ENCODE assay signal across 9 mouse cellular contexts in genomic region chr15:80288036-80288435, GRCm38 (mm10). TPM values are rescaled to one million over a fixed set of nuclear protein-coding genes. Genes with fewer than 3 reads are reported as not detected.
DNase-seq lines count a peak whose midpoint lies in the region; ATAC-seq and TF ChIP-seq lines count a peak whose summit lies in the region.
"Had no signal": no experiment of that assay in that cellular context is flagged by ENCODE, and none has a peak within 500 bp of the region (broad histone marks: within the 10 kb centered on the region; RNA-seq: fewer than 3 reads in every experiment).

No protein-coding gene starts in this region.

- 4% methylated on average over 23 of the region's 23 CpGs for WGBS in kidney, embryonic 16.5 days
- WGBS in cerebellum, adult 2 months = 3% methylated on average over 23 of the region's 23 CpGs
- under 1% methylated on average over 23 of the region's 23 CpGs for WGBS in forebrain, embryonic 12.5 days
- WGBS in liver, postnatal 0 days (ENCODE audit: insufficient replicate concordance) = 12% methylated on average over 23 of the region's 23 CpGs

- no peak for DNase-seq in kidney, adult 11 months
- peak; percentile 70 to 81 for DNase-seq in cerebellum, adult 2 months
- no peak for DNase-seq in liver, postnatal 0 days
- no peak for DNase-seq in spleen, postnatal 36 days (ENCODE audit: low spot score in 2 of 2)
- no peak for DNase-seq in ovary, postnatal 14 days (ENCODE audit: low spot score)

- TF ChIP-seq CTCF in cerebellum, adult 2 months (IDR thresholded peaks at IDR 0.05; ENCODE audit: borderline replicate concordance, insufficient read depth, low read depth, low read length) = no peak
- TF ChIP-seq CTCF in liver, postnatal 0 days (IDR thresholded peaks at IDR 0.05; ENCODE audit: low read depth) = no peak

- H3K36me3 ChIP-seq in kidney, embryonic 16.5 days (ENCODE audit: insufficient read depth, low read length) = no peaks in the 10 kb centered on the region
- no peaks in the 10 kb centered on the region for H3K36me3 ChIP-seq in forebrain, embryonic 12.5 days (replicated peaks)
- H3K36me3 ChIP-seq in liver, postnatal 0 days (replicated peaks; ENCODE audit: insufficient read depth, low read length) = no peaks in the 10 kb centered on the region

- no peak for TF ChIP-seq EP300 in liver, postnatal 0 days (IDR thresholded peaks at IDR 0.05; ENCODE audit: low read depth)

- no peak for TF ChIP-seq POLR2A in cerebellum, adult 2 months (IDR thresholded peaks at IDR 0.05; ENCODE audit: borderline replicate concordance, insufficient read depth, low read length)

- 0 out of 2 replicates have a peak, but pooled peaks cover 4% of the 10 kb centered on the region for H3K4me1 ChIP-seq in kidney, embryonic 16.5 days (ENCODE audit: insufficient read depth, low read length)
- H3K4me1 ChIP-seq in cerebellum, adult 2 months (ENCODE audit: control insufficient read depth, insufficient read depth, low read length) = peaks cover 25% of the 10 kb centered on the region
- H3K4me1 ChIP-seq in forebrain, embryonic 12.5 days = peaks cover 9% of the 10 kb centered on the region
- H3K4me1 ChIP-seq in liver, postnatal 0 days (ENCODE audit: insufficient read depth) = 0 out of 2 replicates have a peak, but pooled peaks cover 2% of the 10 kb centered on the region

- H3K4me2 ChIP-seq in kidney, embryonic 16.5 days (replicated peaks; ENCODE audit: low read depth, low read length) = peak overlapping the region; percentile 92
- H3K4me2 ChIP-seq in forebrain, embryonic 12.5 days = peak overlapping the region; percentile 89
- peak overlapping the region; percentile 18; the same call in 1 of the 2 replicates for H3K4me2 ChIP-seq in liver, postnatal 0 days (ENCODE audit: low read depth, low read length)

- H3K27me3 ChIP-seq in kidney, embryonic 16.5 days (ENCODE audit: insufficient read depth, low read length) = peaks cover 69% of the 10 kb centered on the region
- H3K27me3 ChIP-seq in cerebellum, adult 2 months (ENCODE audit: control insufficient read depth, insufficient read depth, low read length) = no peaks in the 10 kb centered on the region
- H3K27me3 ChIP-seq in forebrain, embryonic 12.5 days = peaks cover 85% of the 10 kb centered on the region
- H3K27me3 ChIP-seq in liver, postnatal 0 days (ENCODE audit: insufficient read depth, low read length) = peaks cover 58% of the 10 kb centered on the region

- no peaks in the 10 kb centered on the region for H3K9me3 ChIP-seq in kidney, embryonic 16.5 days (ENCODE audit: low read length)
- H3K9me3 ChIP-seq in forebrain, embryonic 12.5 days = no peaks in the 10 kb centered on the region
- H3K9me3 ChIP-seq in liver, postnatal 0 days (ENCODE audit: low read length) = no peaks in the 10 kb centered on the region

- H3K27ac ChIP-seq in kidney, embryonic 16.5 days (ENCODE audit: low read length) = no peak overlapping the region
- peak overlapping the region; percentile 85 for H3K27ac ChIP-seq in cerebellum, adult 2 months (ENCODE audit: insufficient read depth, low read length)
- H3K27ac ChIP-seq in forebrain, embryonic 12.5 days = no peak overlapping the region
- H3K27ac ChIP-seq in liver, postnatal 0 days (ENCODE audit: low read depth) = no peak overlapping the region

- peak overlapping the region; percentile 49 for H3K4me3 ChIP-seq in kidney, embryonic 16.5 days (ENCODE audit: low read length)
- H3K4me3 ChIP-seq in cerebellum, adult 2 months (replicated peaks; ENCODE audit: insufficient read depth, low read depth, low read length) = peak overlapping the region; percentile 79
- peak overlapping the region; percentile 51 for H3K4me3 ChIP-seq in forebrain, embryonic 12.5 days (replicated peaks)
- H3K4me3 ChIP-seq in liver, postnatal 0 days (ENCODE audit: low read depth, low read length) = 0 out of 2 replicates have a peak overlapping the region, but pooled peaks have one; percentile 13

- ATAC-seq in kidney, embryonic 16.5 days (ENCODE audit: low FRiP score, low TSS enrichment) = no peak
- no peak for ATAC-seq in forebrain, embryonic 12.5 days (ENCODE audit: low FRiP score)
- no peak for ATAC-seq in liver, postnatal 0 days
- no peak for ATAC-seq in inflammation-experienced regulatory T-cells, adult 6 months

- no peak overlapping the region for H3K9ac ChIP-seq in kidney, embryonic 16.5 days (replicated peaks; ENCODE audit: low read length)
- peak overlapping the region; percentile 48; the same call in 1 of the 2 replicates for H3K9ac ChIP-seq in forebrain, embryonic 12.5 days
- H3K9ac ChIP-seq in liver, postnatal 0 days (replicated peaks) = no peak overlapping the region

RNA-seq across cellular contexts. Expression of gene Cacna1i, which starts 1.0 kb away (rescaled TPM):
- not detected in 2 replicates for polyA plus RNA-seq in kidney, embryonic 16.5 days (2015; fragmentation: Nextera tagmentation; extraction: Ambion mirVana)
- 20.8 and 22.0 TPM in 2 replicates for polyA plus RNA-seq in cerebellum, adult 2 months (2012; rRNA removed)
- polyA plus RNA-seq in forebrain, embryonic 12.5 days (2016; fragmentation: Nextera tagmentation; extraction: Ambion mirVana) = 0.17 and 0.21 TPM in 2 replicates
- not detected in 2 replicates for polyA plus RNA-seq in liver, postnatal 0 days (2015; fragmentation: Nextera tagmentation; extraction: Ambion mirVana)
- under 1 TPM in 1 of 3 experiments, not detected in 2; 0.04 TPM for polyA plus RNA-seq in inflammation-experienced regulatory T-cells, adult 6 months (2017; shearing (Covaris generic))

RNA-seq across cellular contexts. Expression of gene Rps19bp1, which starts 23.9 kb away (rescaled TPM):
- 48.5 and 50.8 TPM in 2 replicates for polyA plus RNA-seq in kidney, embryonic 16.5 days (2015; fragmentation: Nextera tagmentation; extraction: Ambion mirVana)
- 34.3 and 38.6 TPM in 2 replicates for polyA plus RNA-seq in cerebellum, adult 2 months (2012; rRNA removed)
- 57.4 and 65.2 TPM in 2 replicates for polyA plus RNA-seq in forebrain, embryonic 12.5 days (2016; fragmentation: Nextera tagmentation; extraction: Ambion mirVana)
- 27.0 and 27.5 TPM in 2 replicates for polyA plus RNA-seq in liver, postnatal 0 days (2015; fragmentation: Nextera tagmentation; extraction: Ambion mirVana)
- 10 to 100 TPM; 19.9 to 24.4 (median 21.7) TPM for polyA plus RNA-seq in inflammation-experienced regulatory T-cells, adult 6 months (2017; shearing (Covaris generic))

RNA-seq across cellular contexts. Expression of gene Atf4, which starts 33.1 kb away (rescaled TPM):
- 127 and 132 TPM in 2 replicates for polyA plus RNA-seq in kidney, embryonic 16.5 days (2015; fragmentation: Nextera tagmentation; extraction: Ambion mirVana)
- polyA plus RNA-seq in cerebellum, adult 2 months (2012; rRNA removed) = 216 and 242 TPM in 2 replicates
- polyA plus RNA-seq in forebrain, embryonic 12.5 days (2016; fragmentation: Nextera tagmentation; extraction: Ambion mirVana) = 132 and 142 TPM in 2 replicates
- 64.3 and 65.7 TPM in 2 replicates for polyA plus RNA-seq in liver, postnatal 0 days (2015; fragmentation: Nextera tagmentation; extraction: Ambion mirVana)
- 10 to 100 TPM; 78.7 to 96.6 (median 84.8) TPM for polyA plus RNA-seq in inflammation-experienced regulatory T-cells, adult 6 months (2017; shearing (Covaris generic))

RNA-seq across cellular contexts. Expression of gene AC140267.1, which starts 52.4 kb away (rescaled TPM):
- 3.3 TPM in 1 of 2 replicates, not detected in the other for polyA plus RNA-seq in kidney, embryonic 16.5 days (2015; fragmentation: Nextera tagmentation; extraction: Ambion mirVana)
- polyA plus RNA-seq in cerebellum, adult 2 months (2012; rRNA removed) = not detected in 2 replicates
- polyA plus RNA-seq in forebrain, embryonic 12.5 days (2016; fragmentation: Nextera tagmentation; extraction: Ambion mirVana) = not detected in 2 replicates
- polyA plus RNA-seq in liver, postnatal 0 days (2015; fragmentation: Nextera tagmentation; extraction: Ambion mirVana) = not detected in 2 replicates
- polyA plus RNA-seq in inflammation-experienced regulatory T-cells, adult 6 months (2017; shearing (Covaris generic)) = 10 to 100 TPM in 1 of 3 experiments, not detected in 2; 10.7 TPM
- polyA plus RNA-seq: testis, adult 2 months had no signal

RNA-seq across cellular contexts. Expression of gene Mief1, which starts 54.2 kb away (rescaled TPM):
- polyA plus RNA-seq in kidney, embryonic 16.5 days (2015; fragmentation: Nextera tagmentation; extraction: Ambion mirVana) = 36.3 and 38.1 TPM in 2 replicates
- 18.4 and 19.6 TPM in 2 replicates for polyA plus RNA-seq in cerebellum, adult 2 months (2012; rRNA removed)
- 38.6 and 44.2 TPM in 2 replicates for polyA plus RNA-seq in forebrain, embryonic 12.5 days (2016; fragmentation: Nextera tagmentation; extraction: Ambion mirVana)
- polyA plus RNA-seq in liver, postnatal 0 days (2015; fragmentation: Nextera tagmentation; extraction: Ambion mirVana) = 8.5 and 8.6 TPM in 2 replicates
- 10 to 100 TPM; 29.1 to 39.4 (median 34.2) TPM for polyA plus RNA-seq in inflammation-experienced regulatory T-cells, adult 6 months (2017; shearing (Covaris generic))

Comparison
In these comparisons a context has a peak if more than half of its experiments do, and no peak if none do; other contexts are left out.
1. H3K4me2 ChIP-seq: peak in every context shown above with its lines; median percentile 92 in kidney, embryonic 16.5 days; 89 in forebrain, embryonic 12.5 days; 18 in liver, postnatal 0 days.
2. H3K4me3 ChIP-seq: peak in every context shown above with its lines; median percentile 79 in cerebellum, adult 2 months; 51 in forebrain, embryonic 12.5 days; 49 in kidney, embryonic 16.5 days; 13 in liver, postnatal 0 days.
3. DNase-seq: peak in cerebellum, adult 2 months (2 of 2); none in kidney, adult 11 months (single experiment), liver, postnatal 0 days (single experiment), spleen, postnatal 36 days (0 of 2) and ovary, postnatal 14 days (single experiment).
4. RNA of gene Cacna1i, which starts 1.0 kb away (polyA plus RNA-seq): 20.8 to 22.0 TPM in cerebellum, adult 2 months; 0.17 to 0.21 TPM in forebrain, embryonic 12.5 days, 0.04 TPM in inflammation-experienced regulatory T-cells, adult 6 months, not detected in kidney, embryonic 16.5 days and not detected in liver, postnatal 0 days; every median in the first group is over 10 times any median in the second.